Mouse (Mus musculus) spleen, adult 2 months (tissue): ENCODE measurements at regions not wholly inside any gene's neighbourhood (a gene's known extent, or its start where the extent isn't known, plus 50 kb on each side); places are given as distances from the start of the nearest gene placed in this dataset.

Experiments
- CTCF ChIP-seq: fragments of 200-500 bp; IDR thresholded peaks from 2 replicates; pipeline ENCODE4 v1.5.1; 2011; ENCODE audit warnings: mild to moderate bottlenecking, inconsistent platforms; ENCODE audit not compliant: insufficient read depth, insufficient read length, insufficient replicate concordance; ENCODE audit errors: extremely low read depth
- POLR2A ChIP-seq: fragments of 200-500 bp; IDR thresholded peaks from 2 replicates; pipeline ENCODE4 v1.6.1; 2011; ENCODE audit warnings: low read depth, low read length, inconsistent platforms

DNA sequence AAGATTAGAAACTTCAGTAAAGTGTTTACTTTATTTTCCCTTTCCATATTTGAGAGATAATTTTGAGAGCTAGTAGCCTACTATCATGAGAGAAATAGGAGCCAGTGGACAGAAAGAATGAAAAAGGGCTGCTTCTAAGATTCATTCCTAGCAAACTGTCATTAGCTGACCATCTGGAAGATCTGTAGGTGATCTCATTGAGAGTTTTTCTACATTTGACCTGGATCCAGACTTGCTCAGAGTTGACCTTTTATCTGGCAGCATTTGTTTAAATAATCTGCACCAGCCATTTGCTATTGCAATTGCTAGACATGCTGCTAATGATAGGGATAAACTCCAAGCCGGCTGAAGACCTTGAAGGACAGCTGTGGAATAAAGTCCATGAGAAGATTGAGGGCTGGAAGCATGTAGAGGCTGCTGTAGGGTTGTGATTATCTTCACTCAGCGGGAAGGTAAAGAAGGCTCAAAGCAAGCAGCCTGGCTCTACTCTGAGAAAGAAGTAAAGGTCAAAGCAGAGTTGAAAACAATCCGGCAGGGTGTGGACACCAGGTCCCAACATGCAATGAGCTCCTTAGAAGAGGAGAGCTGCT, 151.2 kb downstream of the Ankrd50 start:
- no peak for TF ChIP-seq CTCF
- TF ChIP-seq POLR2A: no peak
